13 mouse cellular contexts compared by ENCODE assay signal in genomic region chr16:4875198-4876032, GRCm38 (mm10). TPM values are rescaled to one million over a fixed set of nuclear protein-coding genes. Genes with fewer than 3 reads are reported as not detected.
A peak's percentile ranks its signal among the peaks of the same experiment; 100 is the strongest.
DNase-seq lines count a peak whose midpoint lies in the region; ATAC-seq and TF ChIP-seq lines count a peak whose summit lies in the region.
"Had no signal": no experiment of that assay in that cellular context is flagged by ENCODE, and none has a peak within 500 bp of the region (broad histone marks: within the 10 kb centered on the region; RNA-seq: fewer than 3 reads in every experiment).

No protein-coding gene starts in this region.

- peaks cover 32% of the 10 kb centered on the region for H3K36me3 ChIP-seq in kidney, embryonic 16.5 days (ENCODE audit: insufficient read depth, low read length)

- H3K4me2 ChIP-seq in kidney, embryonic 16.5 days (replicated peaks; ENCODE audit: low read depth, low read length): no peak overlapping the region
- H3K4me2 ChIP-seq: embryonic facial prominence, embryonic 15.5 days had no signal

- intact Hi-C loops in gastrocnemius, adult 2 months (cut with DNase I): no loop called here
- intact Hi-C loops in gastrocnemius, postnatal 36 days (cut with DNase I): loop anchor here (2.0 kb wide), 1 partner anchor 37 kb away; no protein-coding TSS in a partner anchor

- ATAC-seq in kidney, embryonic 16.5 days (ENCODE audit: low FRiP score, low TSS enrichment): no peak
- ATAC-seq: Patski had no signal

- no peak for DNase-seq in gastrocnemius, adult 2 months
- DNase-seq in gastrocnemius, postnatal 36 days: no peak
- no peak for DNase-seq in kidney, postnatal 10 days
- DNase-seq in thymus, postnatal 14 days: peak; percentile 28
- DNase-seq in thymus, postnatal 0 days (ENCODE audit: low spot score): no peak
- DNase-seq in embryo, embryonic 10.5 days (ENCODE audit: low spot score): no peak
- DNase-seq in natural killer cell, adult 2 months (ENCODE audit: low spot score in 2 of 2): no peak
- DNase-seq: adrenal gland, adult 8-10 months; spleen, adult 18-20 months had no signal

- H3K27ac ChIP-seq in gastrocnemius, adult 2 months: 0 out of 2 replicates have a peak overlapping the region, but pooled peaks have one; percentile 100
- peak overlapping the region; percentile 19; the same call in 1 of the 2 replicates for H3K27ac ChIP-seq in kidney, embryonic 16.5 days (ENCODE audit: low read length)
- H3K27ac ChIP-seq: embryonic facial prominence, embryonic 15.5 days had no signal

- no peak for TF ChIP-seq CTCF in gastrocnemius, adult 2 months (IDR thresholded peaks at IDR 0.05)

- peaks cover 27% of the 10 kb centered on the region for H3K4me1 ChIP-seq in kidney, embryonic 16.5 days (ENCODE audit: insufficient read depth, low read length)

- no peaks in the 10 kb centered on the region for H3K9me3 ChIP-seq in kidney, embryonic 16.5 days (ENCODE audit: low read length)
- H3K9me3 ChIP-seq: embryonic facial prominence, embryonic 15.5 days had no signal

- H3K4me3 ChIP-seq in gastrocnemius, adult 2 months: no peak overlapping the region
- no peak overlapping the region for H3K4me3 ChIP-seq in kidney, embryonic 16.5 days (ENCODE audit: low read length)
- H3K4me3 ChIP-seq: embryonic facial prominence, embryonic 15.5 days had no signal

- WGBS in kidney, embryonic 16.5 days: 81% methylated on average over 21 of the region's 23 CpGs

- no peaks in the 10 kb centered on the region for H3K27me3 ChIP-seq in kidney, embryonic 16.5 days (ENCODE audit: insufficient read depth, low read length)
- H3K27me3 ChIP-seq: embryonic facial prominence, embryonic 15.5 days; Patski had no signal

- no peak overlapping the region for H3K9ac ChIP-seq in kidney, embryonic 16.5 days (replicated peaks; ENCODE audit: low read length)
- H3K9ac ChIP-seq: embryonic facial prominence, embryonic 15.5 days had no signal

RNA-seq across cellular contexts. Expression of gene Ubald1, which starts 4.7 kb away (rescaled TPM):
- 10 to 100 TPM; 30.3 to 44.8 TPM for total RNA-seq in gastrocnemius, adult 2 months (2021)
- total RNA-seq in gastrocnemius, postnatal 36 days (2021): 10 to 100 TPM; 31.9 to 38.9 TPM
- 36.2 and 40.4 TPM in 2 replicates for polyA plus RNA-seq in kidney, embryonic 16.5 days (2015; fragmentation: Nextera tagmentation; extraction: Ambion mirVana)
- polyA plus RNA-seq in thymus, postnatal 0 days (2015; fragmentation: Nextera tagmentation; extraction: Ambion mirVana): 57.5 and 62.3 TPM in 2 replicates

RNA-seq across cellular contexts. Expression of gene Mgrn1, which starts 10.6 kb away (rescaled TPM):
- 10 to 100 TPM; 53.5 to 66.1 TPM for total RNA-seq in gastrocnemius, adult 2 months (2021)
- 10 to 100 TPM; 49.4 to 52.7 TPM for total RNA-seq in gastrocnemius, postnatal 36 days (2021)
- 113 and 117 TPM in 2 replicates for polyA plus RNA-seq in kidney, embryonic 16.5 days (2015; fragmentation: Nextera tagmentation; extraction: Ambion mirVana)
- polyA plus RNA-seq in thymus, postnatal 0 days (2015; fragmentation: Nextera tagmentation; extraction: Ambion mirVana): 31.1 and 31.7 TPM in 2 replicates

RNA-seq across cellular contexts. Expression of gene 4930562C15Rik, which starts 40.2 kb away (rescaled TPM):
- not detected for total RNA-seq in gastrocnemius, adult 2 months (2021)
- not detected for total RNA-seq in gastrocnemius, postnatal 36 days (2021)
- 0.30 and 0.85 TPM in 2 replicates for polyA plus RNA-seq in kidney, embryonic 16.5 days (2015; fragmentation: Nextera tagmentation; extraction: Ambion mirVana)
- polyA plus RNA-seq in thymus, postnatal 0 days (2015; fragmentation: Nextera tagmentation; extraction: Ambion mirVana): 0.31 TPM in 1 of 2 replicates, not detected in the other
- total RNA-seq: left cerebral cortex, postnatal 14 days had no signal
